Mouse (Mus musculus) ES-E14 (cell line): ENCODE data around the gene Ahdc1. TPM values are rescaled to one million over a fixed set of nuclear protein-coding genes. Genes with fewer than 3 reads are reported as not detected.

Experiments
- DNase-seq: peaks from one replicate; pipeline ENCODE4 v3.0.0-alpha.2; 2013; ENCODE audit warnings: low read depth, low spot score
- H3K27ac ChIP-seq: 2 replicates; pipeline ENCODE4 v1.5.1; 2012; ENCODE audit warnings: low read depth, mild to moderate bottlenecking, low read length, moderate library complexity, mixed read lengths; ENCODE audit not compliant: poor library complexity, insufficient read depth, severe bottlenecking
- H3K36me3 ChIP-seq: 2 replicates; pipeline ENCODE4 v1.6.1; 2012; ENCODE audit warnings: mild to moderate bottlenecking, low read length, moderate library complexity, mixed read lengths; ENCODE audit not compliant: control insufficient read depth, poor library complexity, insufficient read depth, severe bottlenecking
- H3K4me1 ChIP-seq, 2 experiments: fragments of 150-350 bp in 1 of 2; sonication (generic) in 1 of 2; 2 replicates each; pipeline ENCODE4 v1.6.1; 2012; ENCODE audit warnings: low read length in 2 of 2, mild to moderate bottlenecking in 1 of 2, mixed read lengths in 1 of 2; ENCODE audit not compliant: control insufficient read depth in 2 of 2, insufficient read depth in 2 of 2, poor library complexity in 1 of 2
- H3K4me3 ChIP-seq, 2 experiments: fragments of 150-350 bp in 1 of 2; sonication (generic) in 1 of 2; 2 replicates each; pipeline ENCODE4 v1.5.1; 2012; ENCODE audit warnings: low read length in 2 of 2, low read depth in 1 of 2, mild to moderate bottlenecking in 1 of 2, mixed read lengths in 1 of 2; ENCODE audit not compliant: insufficient read depth in 1 of 2, poor library complexity in 1 of 2, severe bottlenecking in 1 of 2
- H3K9ac ChIP-seq: 2 replicates; pipeline ENCODE4 v1.6.1; 2012; ENCODE audit warnings: low read depth, mild to moderate bottlenecking, low read length, mixed read lengths; ENCODE audit not compliant: poor library complexity, insufficient read depth, severe bottlenecking
- H3K9me3 ChIP-seq: fragments of 150-350 bp; sonication (generic); 2 replicates; pipeline ENCODE4 v1.6.1; 2012; ENCODE audit warnings: low read depth, mild to moderate bottlenecking, low read length; ENCODE audit not compliant: control insufficient read depth, insufficient read depth
- CHD2 ChIP-seq: IDR thresholded peaks from 2 replicates; pipeline ENCODE4 v1.6.1; 2014; ENCODE audit warnings: mild to moderate bottlenecking, low read depth, low read length, inconsistent platforms
- HCFC1 ChIP-seq: IDR thresholded peaks from 2 replicates; pipeline ENCODE4 v1.6.1; 2012; ENCODE audit warnings: low read length, inconsistent platforms, borderline replicate concordance; ENCODE audit not compliant: insufficient read depth
- MAFK ChIP-seq: IDR thresholded peaks from 2 replicates; pipeline ENCODE4 v1.6.1; 2014; ENCODE audit warnings: mild to moderate bottlenecking, low read depth, low read length, inconsistent platforms; ENCODE audit not compliant: insufficient read depth
- ZC3H11A ChIP-seq: IDR thresholded peaks from 2 replicates; pipeline ENCODE4 v1.6.1; 2012; ENCODE audit warnings: low read depth, mild to moderate bottlenecking, inconsistent platforms, low read length, borderline replicate concordance
- ZNF384 ChIP-seq: IDR thresholded peaks from 2 replicates; pipeline ENCODE4 v1.6.1; 2012; ENCODE audit warnings: low read depth, low read length, inconsistent platforms
- in situ Hi-C, 2 experiments: fragments of 600-800 bp; cut with MboI; formaldehyde crosslinking; loops; one replicate each; pipeline ENCODE4 v1.15.1; 2025; ENCODE audit warnings: low sequenced_read_pairs in 2 of 2, inconsistent platforms in 1 of 2; ENCODE audit not compliant: unreplicated experiment in 2 of 2
- total RNA-seq: library from RNA; depleted of rRNA; stranded (reverse); fragments of 300-350 nt; gene quantifications from 2 replicates; pipeline ENCODE4 v1.2.3, GENCODE M21; 2012

The Ahdc1 gene
- total RNA-seq, 1 experiment = 61.8 TPM

GRCm38 (mm10) chr4:133026272-133026671 lies 15.2 kb downstream of the Ahdc1 start:
- no peak for DNase-seq
- in situ Hi-C loops = no loop called here
- Histone ChIP-seq H3K9ac (no peak overlapping the region), H3K36me3 (peaks cover 10% of the 10 kb centered on the region), H3K4me3 (no peak overlapping the region), H3K9me3 (no peaks in the 10 kb centered on the region), H3K27ac (no peak overlapping the region; the same call in 1 of the 2 replicates), H3K4me1 (peaks cover 24 to 75% of the 10 kb centered on the region in 2 experiments)
- TF ChIP-seq ZC3H11A (no peak), CHD2 (no peak), ZNF384 (no peak), HCFC1 (no peak), MAFK (no peak)

DNA sequence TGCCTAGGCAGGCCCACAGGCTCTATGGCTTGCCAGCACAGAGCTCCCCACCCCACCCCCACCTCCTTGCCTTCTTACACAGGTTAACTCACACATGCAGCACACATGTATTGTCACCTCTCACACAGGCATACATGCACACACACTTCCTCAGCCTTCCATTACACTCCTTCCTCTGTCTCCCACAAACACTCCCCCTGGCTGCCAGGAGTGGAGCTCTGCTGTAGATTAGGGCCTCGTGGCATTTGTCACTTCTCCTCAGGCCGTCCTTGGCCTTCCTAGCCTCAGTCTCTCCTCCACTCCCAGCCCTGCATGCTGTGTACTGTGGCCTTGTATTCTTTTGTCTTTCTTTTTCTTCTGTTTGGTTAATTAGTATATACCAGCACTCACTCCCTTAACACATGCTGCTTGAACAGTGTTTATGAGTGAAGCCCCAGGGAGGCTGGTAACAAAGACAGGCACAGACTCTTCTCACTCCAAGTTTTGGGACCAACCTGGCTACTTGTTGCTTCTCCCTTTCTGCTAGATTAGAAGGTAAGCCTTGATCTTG lies 15.8 kb downstream of the Ahdc1 start:
- Histone ChIP-seq H3K36me3 (peaks cover 10% of the 10 kb centered on the region), H3K27ac (peak overlapping the region; percentile 50), H3K4me3 (no peak overlapping the region), H3K9me3 (no peaks in the 10 kb centered on the region), H3K4me1 (peaks cover 20 to 76% of the 10 kb centered on the region in 2 experiments), H3K9ac (no peak overlapping the region)
- in situ Hi-C loops = no loop called here
- TF ChIP-seq ZNF384 (no peak), CHD2 (no peak)
- DNase-seq = no peak

- peak overlapping the region; percentile 50 for H3K27ac ChIP-seq
- no peak for TF ChIP-seq MAFK
- TF ChIP-seq HCFC1 = no peak
- no peak for TF ChIP-seq ZNF384
- no peak for TF ChIP-seq ZC3H11A
- TF ChIP-seq CHD2 = no peak
- peaks cover 22 to 74% of the 10 kb centered on the region in 2 experiments for H3K4me1 ChIP-seq
- peaks cover 10% of the 10 kb centered on the region for H3K36me3 ChIP-seq
- no peak for DNase-seq
- no peak overlapping the region for H3K9ac ChIP-seq
- 0 out of 4 replicates have a peak overlapping the region, but pooled peaks of 1 of the 2 experiments have one; percentile 13 for H3K4me3 ChIP-seq
- no peaks in the 10 kb centered on the region for H3K9me3 ChIP-seq
- in situ Hi-C loops = no loop called here
Observed at GRCm38 (mm10) chr4:133027721-133028120, 16.7 kb downstream of the Ahdc1 start.

- H3K9me3 ChIP-seq = no peaks in the 10 kb centered on the region
- peaks cover 10% of the 10 kb centered on the region for H3K36me3 ChIP-seq
- H3K9ac ChIP-seq = no peak overlapping the region
- H3K4me3 ChIP-seq = 0 out of 4 replicates have a peak overlapping the region, but pooled peaks of 1 of the 2 experiments have one; percentile 13
- no peak for TF ChIP-seq CHD2
- no peak for TF ChIP-seq MAFK
- TF ChIP-seq ZC3H11A = no peak
- TF ChIP-seq ZNF384 = no peak
- no peak for TF ChIP-seq HCFC1
- H3K4me1 ChIP-seq = peaks cover 24 to 78% of the 10 kb centered on the region in 2 experiments
- in situ Hi-C loops = no loop called here
- no peak for DNase-seq
- H3K27ac ChIP-seq = peak overlapping the region; percentile 33; the same call in 1 of the 2 replicates
Observed at GRCm38 (mm10) chr4:133028193-133028592, 17.1 kb downstream of the Ahdc1 start.

- Histone ChIP-seq H3K9me3 (no peaks in the 10 kb centered on the region), H3K9ac (no peak overlapping the region), H3K27ac (no peak overlapping the region), H3K4me1 (peaks cover 24 to 76% of the 10 kb centered on the region in 2 experiments), H3K36me3 (peaks cover 10% of the 10 kb centered on the region), H3K4me3 (no peak overlapping the region)
- no peak for DNase-seq
- no peak for TF ChIP-seq MAFK
- TF ChIP-seq HCFC1 = no peak
- TF ChIP-seq CHD2 = no peak
- TF ChIP-seq ZNF384 = no peak
- no peak for TF ChIP-seq ZC3H11A
- in situ Hi-C loops = no loop called here
Observed at GRCm38 (mm10) chr4:133028875-133029274, 17.8 kb downstream of the Ahdc1 start.
